Mouse (Mus musculus): ENCODE results near the gene Zfp507.

- TF ChIP-seq POLR2A (IDR thresholded peaks at IDR 0.05; ENCODE audit: insufficient read length, low read depth) (no peak), MYOD1 (IDR thresholded peaks at IDR 0.05; ENCODE audit: control insufficient read depth in 1 of 3, insufficient read length in 2 of 3, low read depth in 2 of 3) (no peak), CEBPB (IDR thresholded peaks at IDR 0.05; ENCODE audit: insufficient read depth, poor library complexity, severe bottlenecking) (no peak), MYOG (IDR thresholded peaks at IDR 0.05; ENCODE audit: control insufficient read depth in 1 of 3, insufficient read depth in 1 of 3, insufficient read length in 2 of 3, low read depth in 2 of 3) (no peak), E2F4 (IDR thresholded peaks at IDR 0.05; ENCODE audit: insufficient read depth) (no peak), REST (IDR thresholded peaks at IDR 0.05; ENCODE audit: insufficient read depth, insufficient read length) (no peak), POLR2AphosphoS2 (IDR thresholded peaks at IDR 0.05; ENCODE audit: insufficient read length, low read depth) (no peak)
Observed at GRCm38 (mm10) chr7:35810736-35811135, 7.9 kb upstream of the Zfp507 start.

Measured in myocyte (in vitro differentiated cells).